Mouse (Mus musculus) spleen, adult 12 weeks (tissue): ENCODE data around the gene Sumf1.

Experiments used
- DNase-seq: peaks from one replicate; pipeline ENCODE4 v3.0.0; 2022; ENCODE audit warnings: low spot score

Gene Sumf1

GRCm38 (mm10) chr6:108092646-108093045, 92.7 kb downstream of the Sumf1 start:
- DNase-seq, result no peak

DNA sequence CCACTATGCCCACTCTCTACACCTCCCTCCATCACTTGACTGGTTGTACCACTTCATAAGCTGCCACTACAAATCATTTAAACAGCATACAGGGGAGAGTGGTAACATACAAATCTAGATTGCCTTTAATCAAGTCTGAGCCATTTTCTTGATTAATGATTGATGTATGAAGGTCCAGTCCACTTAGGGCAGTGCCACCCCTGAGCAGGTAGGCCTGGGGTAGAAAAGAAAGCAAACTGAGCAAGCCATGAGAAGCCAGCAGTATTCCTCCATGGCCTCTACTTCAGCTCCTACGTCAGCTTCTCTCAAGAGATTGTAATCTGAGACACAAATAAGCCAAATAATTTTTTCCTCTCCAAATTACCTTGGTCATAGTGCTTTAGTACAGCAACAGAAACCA, 94.1 kb downstream of the Sumf1 start:
- no peak for DNase-seq

DNA sequence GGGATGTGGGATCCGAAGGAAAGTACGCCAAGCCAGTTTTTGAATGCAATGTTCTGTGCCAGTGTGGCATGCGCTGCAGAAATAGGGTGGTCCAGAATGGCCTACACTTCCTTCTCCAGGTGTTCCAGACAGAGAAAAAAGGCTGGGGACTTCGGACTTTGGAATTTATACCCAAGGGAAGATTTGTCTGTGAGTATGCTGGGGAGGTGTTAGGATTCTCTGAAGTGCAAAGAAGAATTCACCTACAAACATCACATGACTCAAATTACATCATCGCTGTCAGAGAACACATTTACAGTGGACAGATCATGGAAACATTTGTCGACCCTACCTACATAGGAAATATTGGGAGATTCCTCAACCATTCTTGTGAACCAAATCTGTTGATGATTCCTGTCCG, 109.5 kb downstream of the Sumf1 start:
- no peak for DNase-seq

- no peak for DNase-seq
Observed at GRCm38 (mm10) chr6:108074624-108075023, 110.8 kb downstream of the Sumf1 start.

- no peak for DNase-seq
Observed at GRCm38 (mm10) chr6:108073931-108074330, 111.5 kb downstream of the Sumf1 start.

DNA sequence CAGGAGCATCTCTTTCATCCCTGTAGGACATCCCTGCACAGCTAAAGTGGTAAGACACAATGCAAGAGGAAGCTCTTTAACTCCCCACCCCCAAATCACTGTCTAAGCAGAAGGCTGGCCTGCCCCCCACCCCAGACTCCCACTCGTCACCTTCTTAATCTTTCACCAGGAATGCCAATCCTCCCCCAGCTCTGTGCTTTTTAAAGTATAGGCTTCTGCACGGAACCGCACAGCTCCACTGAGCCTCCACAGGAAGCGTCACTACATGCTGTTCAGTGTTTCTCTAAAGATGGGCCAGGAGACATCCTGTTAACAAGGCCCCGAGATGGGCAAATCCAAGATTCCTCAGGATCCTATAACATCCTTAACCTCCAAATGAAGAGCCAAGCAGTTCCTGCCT, 112.3 kb downstream of the Sumf1 start:
- DNase-seq, result no peak

DNA sequence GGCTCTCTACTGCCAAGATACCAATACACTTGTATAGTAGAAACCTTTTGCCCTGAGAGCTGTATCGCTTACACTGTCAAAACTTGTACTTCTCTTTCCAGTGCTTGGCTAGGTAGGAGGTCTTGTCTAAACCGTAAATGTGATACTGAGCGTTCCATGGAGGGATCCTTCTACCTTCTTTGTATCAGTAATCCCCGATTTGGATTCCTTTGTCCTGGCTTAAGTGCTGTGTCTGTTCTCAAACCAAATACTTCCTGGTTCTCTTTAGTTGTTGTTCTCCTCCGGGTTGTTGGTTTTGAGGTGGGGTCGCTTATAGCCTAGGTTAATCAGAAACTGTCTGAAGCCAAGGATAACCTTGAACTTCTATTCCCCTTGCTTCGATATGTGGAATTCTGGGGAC, 114.4 kb downstream of the Sumf1 start:
- DNase-seq, result no peak

DNA sequence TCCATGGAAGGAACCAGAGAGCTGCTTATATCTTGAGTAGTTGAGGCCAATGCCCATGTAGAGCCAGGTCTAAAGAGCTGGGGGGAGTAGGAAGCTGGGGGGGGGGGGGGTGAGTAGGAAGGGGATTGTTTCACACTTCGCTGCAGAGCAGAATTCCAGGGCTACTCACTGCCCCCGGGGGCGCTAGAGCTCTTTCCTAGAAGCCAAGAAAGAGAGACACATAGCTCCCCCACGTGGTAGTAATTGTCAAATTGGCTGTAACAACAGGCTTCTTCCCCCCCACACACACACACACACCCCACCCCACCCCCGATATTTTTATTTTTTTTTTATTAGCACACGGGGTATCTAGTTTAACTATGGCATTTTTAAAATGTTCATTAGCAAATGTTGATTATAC, 119.8 kb downstream of the Sumf1 start:
- no peak for DNase-seq

GRCm38 (mm10) chr6:108064918-108065526, 120.4 kb downstream of the Sumf1 start, which contains the start of gene Setmar:
Setmar (plus strand) TSS chr6:108065045.
- DNase-seq, result peak; percentile 93

- DNase-seq, result no peak
Observed at GRCm38 (mm10) chr6:108061121-108061520, 124.3 kb downstream of the Sumf1 start.

DNA sequence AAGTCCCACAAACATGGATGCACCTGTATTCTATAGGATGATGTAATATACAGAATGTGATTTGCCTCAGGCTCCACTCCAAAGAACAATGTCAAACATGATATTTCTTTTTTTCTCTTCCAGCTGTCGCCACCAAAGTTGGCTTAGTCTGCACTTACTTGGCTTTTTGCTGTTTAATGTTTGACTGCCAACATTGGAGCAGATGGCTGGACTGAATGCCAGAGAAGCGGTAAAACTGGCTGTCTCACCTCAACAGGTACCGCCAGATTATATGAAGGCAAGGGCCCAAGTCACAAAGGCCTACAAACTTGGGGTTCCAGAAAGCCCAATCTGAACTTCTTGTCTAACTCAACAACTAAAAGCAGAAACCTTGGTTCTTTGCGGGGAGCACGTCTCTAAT, 127.3 kb downstream of the Sumf1 start:
- no peak for DNase-seq

DNA sequence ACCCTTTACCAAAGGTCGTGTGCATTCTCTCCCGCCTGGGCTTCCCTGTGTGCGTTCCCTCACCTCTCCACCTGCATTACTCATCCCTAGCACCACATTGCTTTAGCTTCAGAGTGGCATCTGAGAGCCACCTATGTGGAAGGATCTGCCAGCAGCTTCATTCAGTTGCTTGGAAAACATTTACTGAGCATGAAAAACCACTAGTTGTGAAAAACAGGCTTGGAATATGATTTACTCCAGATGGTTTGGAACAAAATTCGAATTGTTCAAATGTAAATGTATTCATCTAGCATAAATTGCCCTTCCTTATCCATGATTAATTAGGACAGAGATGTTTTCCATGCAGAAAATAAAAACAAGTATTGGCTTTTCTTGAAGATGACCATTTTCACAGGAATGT, 128.0 kb downstream of the Sumf1 start:
- DNase-seq, result no peak
